Mouse (Mus musculus) CH12.LX (cell line): ENCODE data around the gene Rpl12. TPM values are rescaled to one million over a fixed set of nuclear protein-coding genes. Genes with fewer than 3 reads are reported as not detected.

ENCODE experiments used
- DNase-seq: peaks from one replicate; pipeline ENCODE4 v3.0.0-alpha.2; 2013; ENCODE audit errors: extremely low read depth
- H3K27ac ChIP-seq: 2 replicates; pipeline ENCODE4 v1.5.1; 2012; ENCODE audit warnings: low read depth, mild to moderate bottlenecking, control low read depth, moderate library complexity; ENCODE audit not compliant: insufficient read depth
- H3K27me3 ChIP-seq: replicated peaks from 2 replicates; pipeline ENCODE3; 2012; ENCODE audit warnings: inconsistent platforms
- H3K36me3 ChIP-seq, 2 experiments: replicated peaks in 1 of 2; 2 replicates each; pipeline versions ENCODE3 to v1.6.1; 2012; ENCODE audit warnings: inconsistent platforms in 1 of 2, low read length in 1 of 2, mild to moderate bottlenecking in 1 of 2, mixed read lengths in 1 of 2, moderate library complexity in 1 of 2; ENCODE audit not compliant: control insufficient read depth in 1 of 2, insufficient read depth in 1 of 2
- H3K4me1 ChIP-seq, 2 experiments: 2 replicates each; pipeline ENCODE4 v1.6.1; 2012; ENCODE audit warnings: inconsistent platforms in 1 of 2, moderate library complexity in 1 of 2; ENCODE audit not compliant: insufficient read depth in 2 of 2, control insufficient read depth in 1 of 2
- H3K4me2 ChIP-seq: 2 replicates; pipeline ENCODE4 v1.6.1; 2012; ENCODE audit warnings: low read depth, mild to moderate bottlenecking, control low read depth; ENCODE audit not compliant: poor library complexity, insufficient read depth, severe bottlenecking
- H3K4me3 ChIP-seq, 3 experiments: fragments of 150-350 bp in 1 of 3; sonication (generic) in 1 of 3; replicated peaks in 1 of 3; 2 replicates each; pipeline versions ENCODE3 to v1.5.1; 2011 to 2012; ENCODE audit warnings: low read depth in 2 of 3, low read length in 2 of 3, mild to moderate bottlenecking in 2 of 3, moderate library complexity in 2 of 3, control low read depth in 1 of 3, improper control_type of control experiment in 1 of 3, inconsistent platforms in 1 of 3, mixed read lengths in 1 of 3; ENCODE audit not compliant: poor library complexity in 1 of 3
- H3K79me2 ChIP-seq: replicated peaks from 2 replicates; pipeline ENCODE4 v1.6.1; 2012; ENCODE audit warnings: mild to moderate bottlenecking, moderate library complexity; ENCODE audit not compliant: control insufficient read depth, poor library complexity, insufficient read depth, severe bottlenecking; ENCODE audit errors: extremely low read depth
- H3K9ac ChIP-seq: 2 replicates; pipeline ENCODE4 v1.6.1; 2012; ENCODE audit warnings: low read depth, mild to moderate bottlenecking, control low read depth, moderate library complexity; ENCODE audit not compliant: insufficient read depth
- H3K9me3 ChIP-seq: replicated peaks from 2 replicates; pipeline ENCODE3; 2012; ENCODE audit warnings: low read length, inconsistent platforms, mixed read lengths
- BHLHE40 ChIP-seq: IDR thresholded peaks from 2 replicates; pipeline ENCODE4 v1.6.1; 2011; ENCODE audit warnings: mild to moderate bottlenecking, low read depth, low read length, improper control_type of control experiment
- CHD1 ChIP-seq: IDR thresholded peaks from 2 replicates; pipeline ENCODE4 v1.6.1; 2012; ENCODE audit warnings: low read depth, low read length, improper control_type of control experiment, inconsistent platforms
- CHD2 ChIP-seq: IDR thresholded peaks from 2 replicates; pipeline ENCODE4 v1.6.1; 2011; ENCODE audit warnings: low read length, improper control_type of control experiment
- CTCF ChIP-seq, 2 experiments: IDR thresholded peaks in 1 of 2; conservative IDR thresholded peaks in 1 of 2; 2 replicates each; pipeline ENCODE4 v1.5.1; 2011 to 2012; ENCODE audit warnings: low read depth in 2 of 2, low read length in 2 of 2, improper control_type of control experiment in 1 of 2, inconsistent platforms in 1 of 2, mild to moderate bottlenecking in 1 of 2, moderate library complexity in 1 of 2
- ELF1 ChIP-seq: IDR thresholded peaks from 2 replicates; pipeline ENCODE4 v1.6.1; 2014; ENCODE audit warnings: low read depth, mild to moderate bottlenecking, inconsistent platforms, low read length, improper control_type of control experiment
- EP300 ChIP-seq: IDR thresholded peaks from 2 replicates; pipeline ENCODE4 v1.6.1; 2011; ENCODE audit warnings: low read length, improper control_type of control experiment
- ETS1 ChIP-seq: conservative IDR thresholded peaks from 2 replicates; pipeline ENCODE4 v1.6.1; 2012; ENCODE audit warnings: low read depth, mild to moderate bottlenecking, inconsistent platforms, low read length, improper control_type of control experiment, moderate library complexity
- GABPA ChIP-seq: IDR thresholded peaks from 2 replicates; pipeline ENCODE4 v1.6.1; 2012; ENCODE audit warnings: low read depth, low read length, improper control_type of control experiment, inconsistent platforms; ENCODE audit not compliant: insufficient replicate concordance
- JUN ChIP-seq: IDR thresholded peaks from 2 replicates; pipeline ENCODE4 v1.6.1; 2011; ENCODE audit warnings: low read depth, mild to moderate bottlenecking, low read length, improper control_type of control experiment, moderate library complexity; ENCODE audit not compliant: insufficient read depth
- JUND ChIP-seq: conservative IDR thresholded peaks from 2 replicates; pipeline ENCODE4 v1.6.1; 2011; ENCODE audit warnings: low read depth, low read length, improper control_type of control experiment
- KAT2A ChIP-seq: IDR thresholded peaks from 2 replicates; pipeline ENCODE4 v1.6.1; 2012; ENCODE audit warnings: low read length, improper control_type of control experiment, inconsistent platforms; ENCODE audit not compliant: insufficient replicate concordance
- MAZ ChIP-seq: IDR thresholded peaks from 2 replicates; pipeline ENCODE4 v1.6.1; 2012; ENCODE audit warnings: low read depth, mild to moderate bottlenecking, inconsistent platforms, low read length, improper control_type of control experiment, moderate library complexity
- MEF2A ChIP-seq: IDR thresholded peaks from 2 replicates; pipeline ENCODE4 v1.6.1; 2014; ENCODE audit warnings: low read depth, mild to moderate bottlenecking, inconsistent platforms, low read length, improper control_type of control experiment, borderline replicate concordance
- MXI1 ChIP-seq: IDR thresholded peaks from 2 replicates; pipeline ENCODE4 v1.6.1; 2011; ENCODE audit warnings: mild to moderate bottlenecking, low read depth, low read length, improper control_type of control experiment
- NRF1 ChIP-seq: IDR thresholded peaks from 2 replicates; pipeline ENCODE4 v1.6.1; 2014; ENCODE audit warnings: low read depth, mild to moderate bottlenecking, inconsistent platforms, low read length, improper control_type of control experiment, moderate library complexity
- PAX5 ChIP-seq: IDR thresholded peaks from 2 replicates; pipeline ENCODE4 v1.6.1; 2012; ENCODE audit warnings: low read length, inconsistent platforms, mixed read lengths
- RCOR1 ChIP-seq: conservative IDR thresholded peaks from 2 replicates; pipeline ENCODE4 v1.6.1; 2012; ENCODE audit warnings: low read depth, mild to moderate bottlenecking, inconsistent platforms, low read length, improper control_type of control experiment
- SIN3A ChIP-seq: IDR thresholded peaks from 2 replicates; pipeline ENCODE4 v1.6.1; 2012; ENCODE audit warnings: low read length, improper control_type of control experiment, inconsistent platforms
- TBP ChIP-seq: conservative IDR thresholded peaks from 2 replicates; pipeline ENCODE4 v1.6.1; 2011; ENCODE audit warnings: low read depth, low read length, improper control_type of control experiment
- TCF12 ChIP-seq: IDR thresholded peaks from 2 replicates; pipeline ENCODE4 v1.6.1; 2014; ENCODE audit warnings: low read depth, mild to moderate bottlenecking, inconsistent platforms, low read length, improper control_type of control experiment
- UBTF ChIP-seq: IDR thresholded peaks from 2 replicates; pipeline ENCODE4 v1.6.1; 2012; ENCODE audit warnings: low read depth, mild to moderate bottlenecking, inconsistent platforms, low read length, improper control_type of control experiment, moderate library complexity
- USF2 ChIP-seq: conservative IDR thresholded peaks from 2 replicates; pipeline ENCODE4 v1.6.1; 2011; ENCODE audit warnings: low read depth, low read length, improper control_type of control experiment
- ZKSCAN1 ChIP-seq: IDR thresholded peaks from 2 replicates; pipeline ENCODE4 v1.6.1; 2012; ENCODE audit warnings: low read depth, inconsistent platforms, low read length, improper control_type of control experiment, borderline replicate concordance
- ZMIZ1 ChIP-seq: IDR thresholded peaks from 2 replicates; pipeline ENCODE4 v1.6.1; 2012; ENCODE audit warnings: low read depth, mild to moderate bottlenecking, inconsistent platforms, low read length, improper control_type of control experiment
- ZNF384 ChIP-seq: IDR thresholded peaks from 2 replicates; pipeline ENCODE4 v1.6.1; 2012; ENCODE audit warnings: low read depth, low read length, improper control_type of control experiment, inconsistent platforms
- dilution Hi-C: fragments of 300-500 bp; cut with MboI; formaldehyde crosslinking; loops from 2 replicates; pipeline ENCODE4 v1.14.3; 2020; ENCODE audit warnings: low sequenced_read_pairs; ENCODE audit not compliant: extremely low pct_unique_long_range_greater_than_20kb, extremely low pct_ligation_motif_present
- in situ Hi-C: fragments of 300-500 bp; cut with MboI; formaldehyde crosslinking; loops from 3 replicates; pipeline ENCODE4 v1.14.3; 2019; ENCODE audit warnings: low sequenced_read_pairs, low pct_ligation_motif_present, low pct_unique_long_range_greater_than_20kb, mixed read lengths
- polyA plus RNA-seq: library from polyadenylated mRNA; unstranded; fragments of >175 nt; gene quantifications from 2 replicates; pipeline ENCODE4 v1.2.1, GENCODE M21; 2012; ENCODE audit warnings: low read depth; ENCODE audit not compliant: insufficient read length
- total RNA-seq, 2 experiments: library from RNA; depleted of rRNA; stranded (reverse); fragments of 300-350 nt in 1 of 2; fragments of >200 nt in 1 of 2; gene quantifications; 2 replicates each; pipeline ENCODE4 v1.2.3; 2012 to 2014

The Rpl12 gene
- total and polyA plus RNA-seq, 3 experiments, result 87.8 to 2,528 (median 1,298) TPM

DNA sequence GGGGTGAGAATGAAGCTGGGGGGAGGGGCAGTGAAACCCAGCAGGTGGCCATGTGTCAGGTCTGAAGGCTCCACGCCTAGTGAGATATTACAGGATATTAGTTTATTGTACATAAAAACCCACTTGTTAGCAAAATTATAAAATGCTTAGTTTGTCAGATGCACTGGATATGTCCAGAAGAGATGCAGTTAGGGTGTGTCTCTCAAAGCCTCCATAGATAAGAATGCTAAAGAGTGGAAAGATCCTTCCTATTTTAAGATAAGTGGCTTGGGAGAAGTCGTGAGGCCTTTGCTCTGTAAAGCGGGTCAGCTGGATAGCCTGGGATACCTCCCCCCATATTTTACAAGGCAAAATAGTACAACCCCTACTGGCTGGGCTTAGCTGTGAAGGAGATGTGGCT, 17.3 kb downstream of the Rpl12 start:
- peaks cover 44% of the 10 kb centered on the region for H3K27me3 ChIP-seq
- dilution Hi-C loops, result no loop called here
- H3K4me3 ChIP-seq, result no peak overlapping the region
- H3K79me2 ChIP-seq, result no peaks in the 10 kb centered on the region
- no peak for TF ChIP-seq EP300
- no peak for TF ChIP-seq ETS1
- no peak for TF ChIP-seq JUN
- no peak for TF ChIP-seq TBP
- TF ChIP-seq PAX5, result no peak
- TF ChIP-seq UBTF, result no peak
- TF ChIP-seq CHD1, result no peak
- no peak for TF ChIP-seq CHD2
- TF ChIP-seq ZMIZ1, result no peak
- TF ChIP-seq TCF12, result no peak
- no peak for TF ChIP-seq MXI1
- H3K9ac ChIP-seq, result no peak overlapping the region
- no peak overlapping the region for H3K4me2 ChIP-seq
- no peak overlapping the region for H3K27ac ChIP-seq
- H3K9me3 ChIP-seq, result no peaks in the 10 kb centered on the region
- no peak for DNase-seq
- peaks cover 9 to 11% of the 10 kb centered on the region in 2 experiments for H3K4me1 ChIP-seq
- in situ Hi-C loops, result loop anchor here (25.0 kb wide), 1 partner anchor 384 kb away; the partner anchor contains the start of gene Ralgps1
- H3K36me3 ChIP-seq, result peaks cover 0 to 10% of the 10 kb centered on the region in 2 experiments

GRCm38 (mm10) chr2:32979675-32980074, 18.3 kb downstream of the Rpl12 start:
- DNase-seq, result no peak
- H3K79me2 ChIP-seq, result no peaks in the 10 kb centered on the region
- dilution Hi-C loops (no loop called here), in situ Hi-C loops (loop anchor here (25.0 kb wide), 1 partner anchor 383 kb away; the partner anchor contains the start of gene Ralgps1)
- H3K4me3 ChIP-seq, result no peak overlapping the region
- peaks cover 11% of the 10 kb centered on the region in 2 experiments for H3K4me1 ChIP-seq
- H3K9ac ChIP-seq, result no peak overlapping the region
- no peaks in the 10 kb centered on the region for H3K9me3 ChIP-seq
- H3K4me2 ChIP-seq, result no peak overlapping the region
- TF ChIP-seq ELF1 (no peak), USF2 (no peak), JUND (no peak), BHLHE40 (no peak), ZKSCAN1 (no peak), CTCF (conservative IDR thresholded peaks at IDR 0.05 in 1 of 2, IDR thresholded peaks at IDR 0.05 in 1 of 2; ENCODE audit: low read depth in 2 of 2, low read length in 2 of 2) (no peak), GABPA (no peak), ETS1 (no peak), TCF12 (no peak), ZNF384 (no peak), NRF1 (no peak), TBP (no peak), MEF2A (no peak), UBTF (no peak), PAX5 (no peak), RCOR1 (no peak), KAT2A (no peak), SIN3A (no peak), MAZ (no peak)
- peaks cover 52% of the 10 kb centered on the region for H3K27me3 ChIP-seq
- H3K36me3 ChIP-seq, result peaks cover 0 to 5% of the 10 kb centered on the region in 2 experiments
- H3K27ac ChIP-seq, result no peak overlapping the region
